Mouse (Mus musculus) erythroblast, embryonic 14.5 days (primary cell): ENCODE results near the gene Limch1. TPM values are rescaled to one million over a fixed set of nuclear protein-coding genes. Genes with fewer than 3 reads are reported as not detected.

Experiments used
- H3K27me3 ChIP-seq: 2 replicates; pipeline ENCODE4 v1.6.1; 2012; ENCODE audit warnings: inconsistent platforms; ENCODE audit not compliant: control insufficient read depth
- H3K36me3 ChIP-seq: 2 replicates; pipeline ENCODE4 v1.6.1; 2012; ENCODE audit warnings: mild to moderate bottlenecking, inconsistent platforms; ENCODE audit not compliant: control insufficient read depth
- H3K4me1 ChIP-seq: 2 replicates; pipeline ENCODE4 v1.6.1; 2012; ENCODE audit warnings: inconsistent platforms; ENCODE audit not compliant: control insufficient read depth
- H3K4me3 ChIP-seq: replicated peaks from 2 replicates; pipeline ENCODE3; 2012; ENCODE audit warnings: moderate library complexity, mild to moderate bottlenecking, inconsistent platforms
- H3K9me3 ChIP-seq: 2 replicates; pipeline ENCODE4 v1.6.1; 2012; ENCODE audit warnings: low read length, inconsistent platforms, mixed read lengths; ENCODE audit not compliant: control insufficient read depth
- GATA1 ChIP-seq: IDR thresholded peaks from 2 replicates; pipeline ENCODE4 v1.6.1; 2012; ENCODE audit warnings: low read length, inconsistent platforms, mixed read lengths
- TAL1 ChIP-seq: IDR thresholded peaks from 3 replicates; pipeline ENCODE4 v1.6.1; 2012; ENCODE audit warnings: low read length, inconsistent platforms, mixed read lengths
- polyA plus RNA-seq: library from polyadenylated mRNA; stranded (reverse); fragments of >175 nt; gene quantifications from 2 replicates; pipeline ENCODE4 v1.2.3, GENCODE M21; 2012

Limch1 gene
- polyA plus RNA-seq, 1 experiment, result not detected

- H3K36me3 ChIP-seq, result no peaks in the 10 kb centered on the region
- no peaks in the 10 kb centered on the region for H3K4me1 ChIP-seq
- TF ChIP-seq GATA1 (no peak), TAL1 (no peak)
- H3K27me3 ChIP-seq, result peaks cover 100% of the 10 kb centered on the region
- no peak overlapping the region for H3K4me3 ChIP-seq
- no peaks in the 10 kb centered on the region for H3K9me3 ChIP-seq
Measured at GRCm38 (mm10) chr5:67098051-67098732, 352.6 kb downstream of the Limch1 start.

- Histone ChIP-seq H3K36me3 (no peaks in the 10 kb centered on the region), H3K4me1 (no peaks in the 10 kb centered on the region), H3K9me3 (no peaks in the 10 kb centered on the region), H3K27me3 (peaks cover 99% of the 10 kb centered on the region), H3K4me3 (no peak within 1 kb of the TSS)
- TF ChIP-seq GATA1 (no peak), TAL1 (no peak)
Measured at GRCm38 (mm10) chr5:67098733-67099323, 353.2 kb downstream of the Limch1 start, which contains the start of gene Phox2b. Gene Phox2b (minus strand): TSS chr5:67099301.

- H3K9me3 ChIP-seq, result no peaks in the 10 kb centered on the region
- no peaks in the 10 kb centered on the region for H3K36me3 ChIP-seq
- H3K4me1 ChIP-seq, result no peaks in the 10 kb centered on the region
- TF ChIP-seq TAL1 (no peak), GATA1 (no peak)
- H3K27me3 ChIP-seq, result peaks cover 97% of the 10 kb centered on the region
- H3K4me3 ChIP-seq, result no peak overlapping the region
Measured at GRCm38 (mm10) chr5:67099393-67100271, 354.0 kb downstream of the Limch1 start.

GRCm38 (mm10) chr5:67100564-67101394 lies 355.2 kb downstream of the Limch1 start:
- peaks cover 88% of the 10 kb centered on the region for H3K27me3 ChIP-seq
- no peaks in the 10 kb centered on the region for H3K4me1 ChIP-seq
- H3K36me3 ChIP-seq, result no peaks in the 10 kb centered on the region
- no peak overlapping the region for H3K4me3 ChIP-seq
- H3K9me3 ChIP-seq, result no peaks in the 10 kb centered on the region
- TF ChIP-seq TAL1 (no peak), GATA1 (no peak)

- H3K4me3 ChIP-seq, result no peak overlapping the region
- TF ChIP-seq TAL1 (no peak), GATA1 (no peak)
- H3K27me3 ChIP-seq, result peaks cover 87% of the 10 kb centered on the region
- no peaks in the 10 kb centered on the region for H3K4me1 ChIP-seq
- no peaks in the 10 kb centered on the region for H3K36me3 ChIP-seq
- H3K9me3 ChIP-seq, result no peaks in the 10 kb centered on the region
Measured at GRCm38 (mm10) chr5:67101395-67101760, 355.8 kb downstream of the Limch1 start.

GRCm38 (mm10) chr5:67101793-67102600 lies 356.4 kb downstream of the Limch1 start:
- peaks cover 81% of the 10 kb centered on the region for H3K27me3 ChIP-seq
- H3K36me3 ChIP-seq, result no peaks in the 10 kb centered on the region
- no peak overlapping the region for H3K4me3 ChIP-seq
- no peak for TF ChIP-seq GATA1
- H3K4me1 ChIP-seq, result no peaks in the 10 kb centered on the region
- no peaks in the 10 kb centered on the region for H3K9me3 ChIP-seq

- no peak for TF ChIP-seq TAL1
- no peak for TF ChIP-seq GATA1
- Histone ChIP-seq H3K27me3 (peaks cover 71% of the 10 kb centered on the region), H3K9me3 (no peaks in the 10 kb centered on the region)
Measured at GRCm38 (mm10) chr5:67103016-67103415, 357.4 kb downstream of the Limch1 start.

GRCm38 (mm10) chr5:67106261-67106660 lies 360.6 kb downstream of the Limch1 start:
- H3K4me3 ChIP-seq, result no peak overlapping the region
- no peaks in the 10 kb centered on the region for H3K36me3 ChIP-seq
- H3K4me1 ChIP-seq, result no peaks in the 10 kb centered on the region
- no peaks in the 10 kb centered on the region for H3K9me3 ChIP-seq
- H3K27me3 ChIP-seq, result peaks cover 38% of the 10 kb centered on the region
- TF ChIP-seq GATA1 (no peak), TAL1 (no peak)

More at GRCm38 (mm10) chr5:67103016-67103415, 357.4 kb downstream of the Limch1 start:
- Histone ChIP-seq H3K36me3 (no peaks in the 10 kb centered on the region), H3K4me1 (no peaks in the 10 kb centered on the region), H3K4me3 (no peak overlapping the region)

Other genes starting within 250 kb of the Limch1 start
- 0.06 TPM in 1 of 2 replicates, not detected in the other for gene Apbb2, start 127.0 kb upstream of the Limch1 start, polyA plus RNA-seq
- not detected in 2 replicates for gene Uchl1, start 69.7 kb upstream of the Limch1 start, polyA plus RNA-seq